Mouse (Mus musculus) intestine, embryonic 16.5 days (tissue): ENCODE results near the gene Cactin. TPM values are rescaled to one million over a fixed set of nuclear protein-coding genes. Genes with fewer than 3 reads are reported as not detected.
A peak's percentile ranks its signal among the peaks of the same experiment; 100 is the strongest.

Experiments used
- ATAC-seq: fragments of 200-750 bp; cut with Nextera tagmentation; 2 replicates; pipeline ENCODE4 v1.8.0; 2017; ENCODE audit warnings: moderate TSS enrichment, moderate library complexity
- H3K27ac ChIP-seq: fragments of 300-500 bp; sonication (generic); 2 replicates; pipeline ENCODE4 v1.5.1; 2014; ENCODE audit warnings: mild to moderate bottlenecking, low read length
- H3K27me3 ChIP-seq: fragments of 300-500 bp; sonication (generic); replicated peaks from 2 replicates; pipeline ENCODE4 v1.6.1; 2014; ENCODE audit warnings: low read length, control low read depth, mixed read lengths; ENCODE audit not compliant: control insufficient read depth, insufficient read depth
- H3K36me3 ChIP-seq: fragments of 300-500 bp; sonication (generic); 2 replicates; pipeline ENCODE4 v1.6.1; 2014; ENCODE audit warnings: low read length, control low read depth; ENCODE audit not compliant: control insufficient read depth, insufficient read depth
- H3K4me1 ChIP-seq: fragments of 300-500 bp; sonication (generic); 2 replicates; pipeline ENCODE4 v1.6.1; 2014; ENCODE audit warnings: low read length, control low read depth, mixed read lengths; ENCODE audit not compliant: control insufficient read depth, insufficient read depth
- H3K4me2 ChIP-seq: fragments of 300-500 bp; sonication (generic); 2 replicates; pipeline ENCODE4 v1.6.1; 2014; ENCODE audit warnings: low read depth, low read length, control low read depth
- H3K4me3 ChIP-seq: fragments of 300-500 bp; sonication (generic); 2 replicates; pipeline ENCODE4 v1.5.1; 2014; ENCODE audit warnings: mild to moderate bottlenecking, low read length
- H3K9ac ChIP-seq: fragments of 300-500 bp; sonication (generic); 2 replicates; pipeline ENCODE4 v1.6.1; 2014; ENCODE audit warnings: low read depth, low read length
- H3K9me3 ChIP-seq: fragments of 300-500 bp; sonication (generic); 2 replicates; pipeline ENCODE4 v1.6.1; 2016; ENCODE audit warnings: low read length, control low read depth; ENCODE audit not compliant: control insufficient read depth
- WGBS: fragments of 180-500 bp; shearing (Covaris S2); extraction: QIAGEN DNeasy Blood & Tissue Kit; methylation state at CpG from one replicate; pipeline ENCODE4 v1.1.7; 2014; 5-methylcytosine and 5-hydroxymethylcytosine counted together
- polyA plus RNA-seq: library from polyadenylated mRNA; unstranded; fragments of >200 nt; fragmentation: Nextera tagmentation; extraction: Ambion mirVana; gene quantifications from 2 replicates; pipeline ENCODE4 v1.2.1, GENCODE M21; 2015

Gene Cactin
- polyA plus RNA-seq, 1 experiment from 2014 or later, result 28.7 TPM

- Histone ChIP-seq H3K27me3 (no peaks in the 10 kb centered on the region), H3K4me1 (peaks cover 30% of the 10 kb centered on the region), H3K9ac (no peak overlapping the region), H3K27ac (no peak overlapping the region), H3K36me3 (peaks cover 21% of the 10 kb centered on the region), H3K4me3 (no peak overlapping the region), H3K4me2 (no peak overlapping the region), H3K9me3 (no peaks in the 10 kb centered on the region)
- 78% methylated on average over 7 of the region's 7 CpGs for WGBS
- ATAC-seq, result no peak
Measured at GRCm38 (mm10) chr10:81314201-81314600, 6.7 kb upstream of the Cactin start.

GRCm38 (mm10) chr10:81315587-81315986 lies 5.3 kb upstream of the Cactin start:
- Histone ChIP-seq H3K9ac (no peak overlapping the region), H3K27ac (no peak overlapping the region), H3K4me2 (no peak overlapping the region), H3K4me3 (no peak overlapping the region), H3K9me3 (no peaks in the 10 kb centered on the region), H3K27me3 (no peaks in the 10 kb centered on the region), H3K36me3 (peaks cover 21% of the 10 kb centered on the region), H3K4me1 (peaks cover 35% of the 10 kb centered on the region)
- no peak for ATAC-seq
- 91% methylated on average over 16 of the region's 16 CpGs for WGBS

GRCm38 (mm10) chr10:81316338-81317060 lies 4.4 kb upstream of the Cactin start:
- Histone ChIP-seq H3K27me3 (no peaks in the 10 kb centered on the region), H3K27ac (peak overlapping the region; percentile 23), H3K4me2 (peak overlapping the region; percentile 67), H3K4me3 (peak overlapping the region; percentile 43), H3K4me1 (peaks cover 35% of the 10 kb centered on the region), H3K36me3 (peaks cover 17% of the 10 kb centered on the region), H3K9ac (peak overlapping the region; percentile 70), H3K9me3 (no peaks in the 10 kb centered on the region)
- ATAC-seq, result no peak
- 52% methylated on average over 16 of the region's 16 CpGs for WGBS

- Histone ChIP-seq H3K4me2 (peak overlapping the region; percentile 67), H3K36me3 (peaks cover 14% of the 10 kb centered on the region), H3K27ac (peak overlapping the region; percentile 76), H3K9ac (peak overlapping the region; percentile 70), H3K27me3 (no peaks in the 10 kb centered on the region), H3K9me3 (no peaks in the 10 kb centered on the region), H3K4me3 (peak overlapping the region; percentile 43), H3K4me1 (peaks cover 42% of the 10 kb centered on the region)
- ATAC-seq, result peak; percentile 14
- 18% methylated on average over 20 of the region's 20 CpGs for WGBS
Measured at GRCm38 (mm10) chr10:81317273-81317672, 3.6 kb upstream of the Cactin start.

- H3K27ac ChIP-seq, result peak overlapping the region; percentile 94; the same call in 1 of the 2 replicates
- peaks cover 46% of the 10 kb centered on the region for H3K4me1 ChIP-seq
- WGBS, result 93% methylated on average over 13 of the region's 13 CpGs
- no peak overlapping the region for H3K4me3 ChIP-seq
- H3K36me3 ChIP-seq, result peaks cover 16% of the 10 kb centered on the region
- H3K9me3 ChIP-seq, result no peaks in the 10 kb centered on the region
- peak overlapping the region; percentile 72 for H3K9ac ChIP-seq
- H3K4me2 ChIP-seq, result peak overlapping the region; percentile 57
- no peak for ATAC-seq
- H3K27me3 ChIP-seq, result no peaks in the 10 kb centered on the region
Measured at GRCm38 (mm10) chr10:81318589-81319329, 2.1 kb upstream of the Cactin start.

GRCm38 (mm10) chr10:81319330-81319699 lies 1.6 kb upstream of the Cactin start:
- H3K27me3 ChIP-seq, result no peaks in the 10 kb centered on the region
- peaks cover 46% of the 10 kb centered on the region for H3K4me1 ChIP-seq
- 35% methylated on average over 8 of the region's 8 CpGs for WGBS
- peaks cover 22% of the 10 kb centered on the region for H3K36me3 ChIP-seq
- peak overlapping the region; percentile 72 for H3K9ac ChIP-seq
- peak overlapping the region; percentile 94 for H3K4me3 ChIP-seq
- no peak for ATAC-seq
- H3K27ac ChIP-seq, result peak overlapping the region; percentile 94
- peak overlapping the region; percentile 57 for H3K4me2 ChIP-seq
- no peaks in the 10 kb centered on the region for H3K9me3 ChIP-seq

- Histone ChIP-seq H3K4me2 (peak overlapping the region; percentile 57), H3K27ac (peak overlapping the region; percentile 94), H3K4me1 (peaks cover 46% of the 10 kb centered on the region), H3K9ac (peak overlapping the region; percentile 72), H3K4me3 (peak overlapping the region; percentile 94), H3K9me3 (no peaks in the 10 kb centered on the region), H3K27me3 (no peaks in the 10 kb centered on the region), H3K36me3 (peaks cover 26% of the 10 kb centered on the region)
- WGBS, result 1% methylated on average over 38 of the region's 38 CpGs
- no peak for ATAC-seq
Measured at GRCm38 (mm10) chr10:81319741-81320549, 958 bp upstream of the Cactin start.

- Histone ChIP-seq H3K4me3 (peak overlapping the region; percentile 94), H3K27me3 (no peaks in the 10 kb centered on the region), H3K4me1 (peaks cover 39% of the 10 kb centered on the region), H3K27ac (peak overlapping the region; percentile 87), H3K4me2 (peak overlapping the region; percentile 82), H3K9ac (peak overlapping the region; percentile 93), H3K9me3 (no peaks in the 10 kb centered on the region), H3K36me3 (peaks cover 38% of the 10 kb centered on the region)
- no peak; the same call in 1 of the 2 replicates for ATAC-seq
- WGBS, result 2% methylated on average over 20 of the region's 20 CpGs
Measured at GRCm38 (mm10) chr10:81321436-81321835, 533 bp downstream of the Cactin start.

GRCm38 (mm10) chr10:81322444-81322843 lies 1.5 kb downstream of the Cactin start:
- no peak overlapping the region; the same call in 1 of the 2 replicates for H3K4me3 ChIP-seq
- no peak overlapping the region for H3K4me2 ChIP-seq
- peaks cover 46% of the 10 kb centered on the region for H3K36me3 ChIP-seq
- H3K4me1 ChIP-seq, result peaks cover 29% of the 10 kb centered on the region
- H3K27ac ChIP-seq, result no peak overlapping the region
- H3K9ac ChIP-seq, result no peak overlapping the region
- H3K9me3 ChIP-seq, result no peaks in the 10 kb centered on the region
- WGBS, result 92% methylated on average over 27 of the region's 27 CpGs
- H3K27me3 ChIP-seq, result no peaks in the 10 kb centered on the region
- ATAC-seq, result no peak
